Mouse (Mus musculus) lung, postnatal 10 days (tissue): ENCODE measurements at regions not wholly inside any gene's neighbourhood (a gene's known extent, or its start where the extent isn't known, plus 50 kb on each side); places are given as distances from the start of the nearest gene placed in this dataset.
A peak's percentile ranks its signal among the peaks of the same experiment; 100 is the strongest.

Experiments used
- DNase-seq: peaks from one replicate; pipeline ENCODE4 v3.0.0; 2021

GRCm38 (mm10) chr12:73491370-73491769, 54.8 kb downstream of the Tmem30b start:
- no peak for DNase-seq

GRCm38 (mm10) chr12:73482858-73483257, 63.3 kb downstream of the Tmem30b start:
- no peak for DNase-seq

DNA sequence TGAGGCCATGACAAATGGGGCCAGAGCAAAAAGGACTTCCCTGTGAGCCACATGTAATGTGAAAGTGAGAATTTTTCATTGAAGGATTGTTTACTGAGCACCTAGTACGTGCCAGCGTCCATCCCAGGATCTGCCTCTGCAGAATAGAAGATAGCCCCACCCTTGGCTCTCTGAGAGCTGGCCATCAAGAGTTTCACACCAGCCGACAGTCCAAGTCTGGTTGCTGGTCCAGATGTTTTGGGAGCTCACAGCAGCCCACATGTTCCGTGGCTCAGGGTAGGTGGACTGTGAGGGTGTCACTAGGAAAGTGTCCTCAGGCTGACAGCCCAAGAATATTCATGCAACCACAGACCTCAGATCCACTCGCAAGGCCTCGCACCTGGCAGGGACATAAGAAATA, 63.9 kb downstream of the Tmem30b start:
- DNase-seq = no peak

GRCm38 (mm10) chr12:73481705-73482104, 64.5 kb downstream of the Tmem30b start:
- DNase-seq = no peak

DNA sequence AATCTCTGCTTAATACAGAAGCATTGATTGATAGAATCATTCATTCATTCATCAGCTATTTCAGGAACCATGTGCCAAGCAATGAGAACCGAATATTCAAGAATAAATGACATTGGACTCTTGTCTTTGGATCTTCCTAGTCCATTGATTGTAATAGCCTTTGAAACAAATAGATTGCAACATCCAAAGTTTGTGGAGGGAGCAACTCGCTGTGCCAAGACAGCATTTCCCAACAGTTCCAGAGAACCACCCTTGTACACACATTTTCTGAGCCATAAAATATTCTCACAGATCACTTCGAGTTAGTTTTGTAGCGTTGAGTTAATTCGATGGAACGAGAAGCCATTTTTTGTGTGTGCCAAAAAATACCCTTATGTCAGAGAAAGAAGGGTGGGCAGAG, 65.0 kb downstream of the Tmem30b start:
- DNase-seq = peak; percentile 21

DNA sequence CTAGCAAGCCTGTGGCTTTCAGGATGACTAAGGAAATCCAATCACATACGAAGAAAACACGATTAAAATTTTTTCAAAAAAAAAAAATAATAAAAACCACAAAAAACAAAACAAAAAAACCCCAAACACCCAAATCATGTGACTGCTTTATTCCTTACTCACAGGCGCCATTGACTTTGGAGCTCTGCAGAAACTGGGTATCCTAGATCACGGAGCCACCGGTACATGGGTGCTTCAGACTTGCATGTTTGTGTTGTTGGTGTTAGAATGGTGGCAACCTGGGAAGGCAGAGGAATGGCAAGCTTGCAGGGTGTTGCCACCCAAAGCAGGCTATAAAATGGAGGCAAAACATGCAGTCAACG, 65.6 kb downstream of the Tmem30b start:
- DNase-seq = no peak

DNA sequence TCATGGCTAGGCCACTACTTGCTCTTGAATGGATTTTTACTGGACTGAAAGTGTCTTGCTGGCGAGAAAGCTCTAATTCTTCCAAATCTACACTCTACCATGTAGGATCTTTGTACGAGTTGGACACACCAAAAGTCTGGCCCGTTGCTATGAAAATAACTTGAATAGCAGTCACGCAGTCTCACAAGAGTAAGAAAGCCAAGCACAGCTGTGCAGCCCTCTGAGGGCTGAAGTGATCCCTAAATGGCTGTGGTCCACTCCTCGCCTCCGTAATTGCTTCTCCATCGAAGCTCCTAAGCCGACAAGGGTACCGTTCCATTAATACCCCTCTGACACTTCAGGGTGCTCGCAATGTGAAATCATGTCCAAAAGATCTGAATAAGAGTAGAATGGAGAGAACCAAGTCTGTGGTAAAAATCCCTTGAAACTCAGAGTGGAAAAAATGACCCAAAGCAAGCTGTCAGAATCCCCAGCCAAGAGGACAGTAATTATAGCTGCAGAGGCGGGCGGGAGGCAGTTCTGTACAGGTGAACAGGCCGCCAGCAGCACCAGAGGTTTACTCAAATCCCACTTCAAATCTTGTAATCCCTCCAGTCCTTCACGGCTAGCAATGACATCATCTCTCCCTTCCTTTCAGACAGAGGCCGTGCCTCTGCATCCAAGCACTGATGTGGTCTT, 66.1 kb downstream of the Tmem30b start:
- no peak for DNase-seq

GRCm38 (mm10) chr12:73478641-73479040, 67.6 kb downstream of the Tmem30b start:
- no peak for DNase-seq

GRCm38 (mm10) chr12:73476421-73476858, 69.8 kb downstream of the Tmem30b start:
- no peak for DNase-seq

DNA sequence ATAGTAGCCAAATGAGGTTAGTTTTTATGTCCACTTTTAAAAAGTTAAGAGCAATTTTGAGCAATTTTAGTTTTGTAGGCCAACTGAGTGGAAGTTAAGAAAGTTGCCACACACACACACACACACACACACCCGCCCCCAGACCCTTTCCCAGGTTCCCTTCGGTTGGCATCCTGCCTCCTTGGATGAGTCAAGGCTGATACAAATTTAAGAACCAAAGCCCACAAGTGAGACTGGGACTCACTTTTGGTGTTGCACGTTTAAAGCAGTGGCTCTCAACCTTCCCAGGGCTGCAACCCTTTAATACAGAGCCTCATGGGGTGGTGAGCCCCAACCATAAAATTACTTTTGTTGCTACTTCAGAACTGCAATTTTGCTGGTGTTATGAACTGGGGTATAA, 70.4 kb downstream of the Tmem30b start:
- DNase-seq = no peak

GRCm38 (mm10) chr12:73475020-73475419, 71.2 kb downstream of the Tmem30b start:
- DNase-seq = no peak

DNA sequence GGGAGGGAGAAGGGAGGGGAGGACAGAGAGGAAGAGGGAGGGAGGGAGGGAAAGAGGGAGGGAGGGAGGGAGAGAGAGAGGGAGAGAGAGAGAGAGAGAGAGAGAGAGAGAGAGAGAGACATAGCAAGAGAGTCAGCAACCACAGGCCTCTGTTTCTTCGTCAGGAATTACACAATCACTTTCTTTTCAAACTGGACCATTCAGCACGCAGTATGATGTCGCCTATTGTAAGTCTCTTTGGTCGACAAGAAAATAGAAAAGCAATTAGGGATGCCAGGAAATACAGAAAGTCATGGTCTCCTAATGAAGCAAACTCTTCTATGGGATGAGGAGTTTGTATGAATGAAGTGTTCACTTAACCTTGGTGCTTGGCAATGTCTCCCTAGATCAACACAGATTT, 73.1 kb downstream of the Tmem30b start:
- DNase-seq = no peak

- DNase-seq = no peak
Measured at GRCm38 (mm10) chr12:73471966-73472365, 74.2 kb downstream of the Tmem30b start.

- DNase-seq = no peak
Measured at GRCm38 (mm10) chr12:73466484-73466883, 79.7 kb downstream of the Tmem30b start.

DNA sequence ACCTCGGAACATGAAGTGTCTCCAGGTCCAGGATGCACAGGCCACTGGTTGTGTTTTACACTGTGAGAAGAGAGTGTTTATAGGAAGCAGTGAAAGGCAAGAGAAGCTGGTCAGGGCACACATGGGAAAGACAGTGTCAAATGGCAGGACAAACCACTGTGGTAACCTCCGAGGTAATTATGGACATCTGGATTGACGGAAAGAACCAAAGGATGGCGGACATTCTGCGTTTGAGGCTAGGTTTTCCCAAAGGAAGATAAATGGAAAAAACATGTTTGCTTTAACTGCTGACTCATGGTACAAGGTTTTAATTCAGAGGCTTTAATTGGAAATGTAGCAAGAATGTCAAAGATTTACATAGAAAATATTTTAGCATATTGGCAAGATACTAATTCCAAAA, 80.2 kb downstream of the Tmem30b start:
- no peak for DNase-seq

- no peak for DNase-seq
Measured at GRCm38 (mm10) chr12:73464311-73464710, 81.9 kb downstream of the Tmem30b start.

- peak; percentile 70 for DNase-seq
Measured at GRCm38 (mm10) chr12:73462091-73462490, 84.1 kb downstream of the Tmem30b start.

DNA sequence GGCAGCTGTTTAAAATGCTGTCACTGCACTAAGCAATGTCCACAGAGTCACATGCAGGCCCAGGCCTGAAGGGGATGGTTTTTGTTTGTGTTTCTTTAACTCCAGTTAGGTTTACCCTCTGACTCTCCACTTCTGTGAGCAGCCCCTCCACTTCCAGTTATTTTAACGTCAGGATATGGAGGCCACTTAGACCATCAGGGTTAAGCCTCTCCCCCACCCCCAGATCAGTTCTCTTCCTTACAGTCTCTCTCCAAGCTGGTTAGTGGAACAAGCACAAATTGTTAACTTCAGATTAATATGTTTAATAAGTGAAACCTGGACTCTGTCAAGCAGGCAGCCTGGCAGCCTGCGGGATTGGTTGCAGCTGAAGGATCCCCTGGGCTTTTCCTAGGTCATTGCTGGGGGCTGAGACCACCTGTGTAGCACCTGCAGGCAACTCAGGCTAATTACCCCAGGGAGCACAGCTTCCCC, 85.9 kb downstream of the Tmem30b start:
- no peak for DNase-seq

DNA sequence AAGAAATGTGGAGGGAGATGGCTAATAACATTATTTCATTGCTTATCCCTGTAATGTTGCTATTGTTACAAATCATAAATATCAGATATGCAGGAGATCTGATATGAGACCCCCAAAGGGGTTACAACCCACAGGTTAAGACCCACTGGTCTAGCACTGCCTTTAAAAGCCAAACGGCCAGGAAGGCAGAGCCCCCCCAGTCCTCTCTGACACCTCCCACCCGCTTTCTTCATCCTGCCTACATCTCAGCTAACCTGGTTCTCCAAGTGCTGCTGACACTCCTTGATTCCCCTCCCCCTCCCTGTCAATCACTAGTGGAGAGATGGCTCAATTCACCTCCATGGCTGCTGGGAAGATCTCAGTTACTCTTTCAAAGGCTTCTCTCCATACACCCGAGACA, 94.9 kb downstream of the Tmem30b start:
- no peak for DNase-seq

DNA sequence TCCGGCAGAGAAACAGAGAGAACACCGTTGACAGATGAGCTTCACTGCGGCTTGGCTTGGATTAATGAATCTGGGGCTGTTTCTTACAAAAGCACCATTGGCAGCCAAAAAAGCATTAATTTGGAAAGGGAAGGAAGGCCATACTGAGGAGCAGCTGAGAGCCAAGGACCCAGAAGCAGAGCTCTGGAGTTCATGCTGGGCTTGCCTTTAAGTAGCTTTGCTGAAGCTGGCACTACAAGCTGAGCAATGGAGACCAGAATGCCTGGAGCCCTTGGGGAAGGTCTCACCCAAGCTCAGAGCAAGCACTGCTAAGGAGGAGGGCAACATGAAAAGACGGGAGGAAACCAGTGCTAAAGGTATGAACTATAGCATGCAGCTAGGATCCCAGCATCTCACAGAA, 95.7 kb downstream of the Tmem30b start:
- peak; percentile 11 for DNase-seq

- peak; percentile 55 for DNase-seq
Measured at GRCm38 (mm10) chr12:73449911-73450520, 96.2 kb downstream of the Tmem30b start.

DNA sequence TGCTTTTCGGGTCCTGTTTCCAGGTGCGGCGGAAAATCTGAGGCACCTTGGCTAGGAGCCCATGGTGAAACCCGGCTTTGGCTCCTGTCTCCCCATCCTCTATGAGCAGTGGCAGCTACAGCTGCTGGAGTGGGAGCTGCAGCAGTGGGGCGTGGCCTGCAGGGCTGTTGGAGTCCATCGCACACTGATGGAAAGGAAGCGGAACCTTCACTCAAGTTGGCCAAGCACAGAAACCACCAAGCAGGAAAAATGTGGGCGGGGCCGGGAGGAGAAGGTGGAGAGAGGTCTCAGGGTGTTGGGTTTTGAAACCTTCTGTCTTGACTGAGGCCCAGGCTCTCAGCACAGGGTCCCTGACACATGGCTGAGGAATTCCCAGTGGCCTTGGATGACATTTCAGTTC, 97.1 kb downstream of the Tmem30b start:
- DNase-seq = peak; percentile 70

GRCm38 (mm10) chr12:73448388-73448965, 97.7 kb downstream of the Tmem30b start:
- no peak for DNase-seq

DNA sequence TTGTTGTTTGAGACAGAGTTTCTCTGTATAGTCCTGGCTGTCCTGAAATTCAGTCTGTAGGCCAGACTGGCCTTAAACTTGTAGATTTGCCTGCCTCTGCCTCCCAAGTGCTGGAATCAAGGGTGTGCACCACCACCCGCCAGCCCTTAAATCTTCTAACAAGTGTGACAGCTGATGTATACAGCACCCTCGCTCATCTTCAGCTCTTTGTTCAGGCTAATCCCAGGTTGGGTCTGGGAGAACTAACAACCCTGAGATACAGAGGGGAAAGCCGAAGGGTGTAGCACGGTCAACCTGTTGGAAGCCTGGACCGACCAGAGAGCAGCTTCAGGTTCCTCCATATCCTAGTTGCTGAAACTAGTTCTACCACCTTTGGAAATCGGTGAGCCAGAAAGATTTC, 99.0 kb downstream of the Tmem30b start:
- no peak for DNase-seq
